Mouse (Mus musculus) liver, adult 2 months (tissue): ENCODE data around the gene Zfp827. TPM values are rescaled to one million over a fixed set of nuclear protein-coding genes. Genes with fewer than 3 reads are reported as not detected.

Source experiments
- DNase-seq: peaks from one replicate; pipeline ENCODE4 v3.0.0-alpha.2; 2011; ENCODE audit warnings: low read depth, low spot score; ENCODE audit errors: extremely low read depth
- H3K27ac ChIP-seq: fragments of 200-500 bp; replicated peaks from 2 replicates; pipeline ENCODE4 v1.5.1; 2012; ENCODE audit warnings: low read depth, mild to moderate bottlenecking, control low read depth, inconsistent platforms, low read length; ENCODE audit not compliant: insufficient read depth
- H3K27me3 ChIP-seq: fragments of 200-500 bp; 2 replicates; pipeline ENCODE4 v1.6.1; 2012; ENCODE audit warnings: mild to moderate bottlenecking, moderate library complexity, low read length, inconsistent platforms; ENCODE audit not compliant: control insufficient read depth, insufficient read depth
- H3K36me3 ChIP-seq: fragments of 200-500 bp; 2 replicates; pipeline ENCODE4 v1.6.1; 2012; ENCODE audit warnings: low read length, inconsistent platforms; ENCODE audit not compliant: control insufficient read depth, insufficient read depth
- H3K4me1 ChIP-seq: fragments of 200-500 bp; 2 replicates; pipeline ENCODE4 v1.6.1; 2011; ENCODE audit warnings: low read length; ENCODE audit not compliant: control insufficient read depth, insufficient read depth
- H3K4me3 ChIP-seq: fragments of 200-500 bp; 2 replicates; pipeline ENCODE4 v1.5.1; 2011; ENCODE audit warnings: low read depth, mild to moderate bottlenecking, control low read depth, low read length, moderate library complexity; ENCODE audit not compliant: insufficient read depth
- H3K79me2 ChIP-seq: fragments of 200-500 bp; 2 replicates; pipeline ENCODE4 v1.6.1; 2012; ENCODE audit warnings: inconsistent platforms, mild to moderate bottlenecking, low read length, moderate library complexity; ENCODE audit not compliant: control insufficient read depth, insufficient read depth
- H3K9ac ChIP-seq: fragments of 200-500 bp; 2 replicates; pipeline ENCODE4 v1.6.1; 2012; ENCODE audit warnings: low read depth, mild to moderate bottlenecking, control low read depth, inconsistent platforms, low read length
- CTCF ChIP-seq: fragments of 200-500 bp; IDR thresholded peaks from 2 replicates; pipeline ENCODE4 v1.5.1; 2011; ENCODE audit warnings: low read depth, low read length, control low read depth
- POLR2A ChIP-seq: fragments of 200-500 bp; IDR thresholded peaks from 2 replicates; pipeline ENCODE4 v1.6.1; 2011; ENCODE audit warnings: low read length, control low read depth; ENCODE audit not compliant: insufficient read depth; ENCODE audit errors: extremely low read depth
- WGBS: fragments of 180-500 bp; shearing (Covaris S2); methylation state at CpG from one replicate; pipeline ENCODE4 v1.1.7; 2018; 5-methylcytosine and 5-hydroxymethylcytosine counted together
- polyA plus RNA-seq: library from polyadenylated mRNA; depleted of rRNA; stranded (reverse); fragments of >200 nt; gene quantifications from 2 replicates; pipeline ENCODE4 v1.2.3, GENCODE M21; 2012
- total RNA-seq: library from RNA; depleted of rRNA; stranded (reverse); fragments of >200 nt; gene quantifications from 2 replicates; pipeline ENCODE4 v1.2.3, GENCODE M21; 2014

Zfp827 gene
- total and polyA plus RNA-seq, 2 experiments = 0.09 to 0.10 TPM

GRCm38 (mm10) chr8:79054222-79054621 is 26.0 kb downstream of the Zfp827 start:
- no peak overlapping the region for H3K4me3 ChIP-seq
- TF ChIP-seq CTCF = no peak
- no peak for TF ChIP-seq POLR2A

GRCm38 (mm10) chr8:79057179-79057578 is 28.9 kb downstream of the Zfp827 start:
- Histone ChIP-seq H3K79me2 (no peaks in the 10 kb centered on the region), H3K36me3 (no peaks in the 10 kb centered on the region), H3K9ac (no peak overlapping the region), H3K4me1 (no peaks in the 10 kb centered on the region), H3K27ac (no peak overlapping the region), H3K4me3 (no peak overlapping the region), H3K27me3 (peaks cover under 1% of the 10 kb centered on the region; the same call in 1 of the 2 replicates)
- TF ChIP-seq CTCF = no peak
- WGBS = 93% methylated on average over 3 of the region's 3 CpGs
- DNase-seq = no peak

More at GRCm38 (mm10) chr8:79054222-79054621, 26.0 kb downstream of the Zfp827 start:
- Histone ChIP-seq H3K4me1 (no peaks in the 10 kb centered on the region), H3K36me3 (no peaks in the 10 kb centered on the region), H3K9ac (no peak overlapping the region), H3K79me2 (no peaks in the 10 kb centered on the region), H3K27me3 (peaks cover 6% of the 10 kb centered on the region; the same call in 1 of the 2 replicates), H3K27ac (no peak overlapping the region)
- DNase-seq = no peak
- WGBS = 97% methylated on average over 6 of the region's 6 CpGs

DNA sequence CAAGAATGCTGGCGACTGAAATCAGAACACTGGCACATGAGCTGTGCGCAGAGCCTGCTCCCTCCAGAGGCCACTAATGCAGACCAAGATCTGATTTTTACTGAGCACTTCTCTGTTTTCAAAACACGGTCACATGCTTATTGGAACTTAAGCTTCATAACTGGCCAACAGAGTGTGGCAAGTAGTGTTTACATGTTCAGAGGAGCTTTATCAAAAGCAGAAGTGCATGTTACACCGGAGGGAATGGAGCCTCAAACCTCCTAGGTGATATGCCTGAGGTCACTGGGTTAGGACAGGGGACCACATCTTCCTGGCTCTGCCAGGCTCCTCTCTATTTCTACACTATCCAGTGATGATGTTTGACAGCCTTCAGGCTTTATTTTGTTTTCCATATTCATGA is 31.1 kb downstream of the Zfp827 start:
- Histone ChIP-seq H3K36me3 (no peaks in the 10 kb centered on the region), H3K4me1 (no peaks in the 10 kb centered on the region), H3K79me2 (no peaks in the 10 kb centered on the region), H3K27ac (no peak overlapping the region), H3K9ac (no peak overlapping the region), H3K27me3 (no peaks in the 10 kb centered on the region), H3K4me3 (no peak overlapping the region)
- no peak for DNase-seq
- TF ChIP-seq CTCF = no peak
- no peak for TF ChIP-seq POLR2A
- WGBS = 70% methylated on average over 4 of the region's 4 CpGs

DNA sequence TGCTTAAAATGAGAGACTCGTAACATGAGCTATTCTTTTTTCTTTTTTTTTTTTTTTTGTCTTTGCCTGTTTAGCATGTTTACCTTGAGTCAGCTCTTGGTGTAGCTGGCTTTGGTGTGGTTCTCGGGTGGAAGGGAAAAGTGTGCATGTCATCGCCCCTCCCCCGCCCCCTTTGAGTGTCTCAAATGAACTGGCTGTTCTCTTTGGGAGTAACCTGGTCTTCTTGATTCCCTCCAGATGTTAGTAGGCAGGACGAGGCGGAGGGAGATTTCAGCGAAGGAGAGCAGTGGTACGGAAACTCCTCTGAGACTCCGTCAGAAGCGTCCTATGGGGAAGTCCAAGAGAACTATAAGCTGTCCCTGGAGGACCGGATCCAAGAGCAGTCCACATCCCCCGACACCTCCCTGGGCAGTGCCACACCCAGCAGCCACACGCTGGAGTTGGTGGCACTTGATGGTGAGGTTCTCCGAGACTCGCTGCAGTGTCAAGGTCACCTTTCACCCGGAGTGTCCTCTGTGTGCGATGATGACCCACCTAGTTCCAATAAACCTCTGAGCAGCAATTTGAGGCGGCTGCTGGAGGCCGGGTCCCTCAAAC is 31.9 kb downstream of the Zfp827 start:
- no peaks in the 10 kb centered on the region for H3K36me3 ChIP-seq
- no peak for DNase-seq
- no peak overlapping the region for H3K9ac ChIP-seq
- WGBS = 92% methylated on average over 19 of the region's 19 CpGs
- no peak overlapping the region for H3K27ac ChIP-seq
- H3K79me2 ChIP-seq = no peaks in the 10 kb centered on the region
- H3K4me3 ChIP-seq = no peak overlapping the region
- no peak for TF ChIP-seq CTCF
- TF ChIP-seq POLR2A = no peak
- no peaks in the 10 kb centered on the region for H3K27me3 ChIP-seq
- no peaks in the 10 kb centered on the region for H3K4me1 ChIP-seq

DNA sequence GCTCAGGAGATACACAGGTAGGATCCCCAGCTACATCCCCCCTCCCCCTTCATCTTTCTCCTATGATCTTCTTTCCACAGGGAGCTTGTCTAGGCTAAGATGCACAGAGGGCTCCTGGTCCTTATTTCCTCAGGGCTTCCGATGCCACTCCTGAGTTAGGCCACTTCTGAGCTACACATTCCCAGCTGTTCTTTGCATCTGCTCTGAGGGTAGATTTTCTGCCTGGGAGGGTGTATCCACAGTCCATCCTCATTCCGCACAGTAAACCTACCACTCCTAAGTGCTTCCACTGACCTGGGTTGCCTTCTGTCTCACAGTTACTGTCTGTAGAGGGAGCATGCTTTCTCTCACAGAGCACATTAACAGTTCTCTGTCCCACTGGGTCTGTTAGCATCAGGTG is 37.7 kb downstream of the Zfp827 start:
- TF ChIP-seq POLR2A (no peak), CTCF (no peak)
- no peak for DNase-seq
- H3K4me3 ChIP-seq = no peak overlapping the region
- no peak overlapping the region for H3K9ac ChIP-seq
- H3K27me3 ChIP-seq = no peaks in the 10 kb centered on the region
- no peaks in the 10 kb centered on the region for H3K79me2 ChIP-seq
- no peak overlapping the region for H3K27ac ChIP-seq
- no peaks in the 10 kb centered on the region for H3K4me1 ChIP-seq
- no peaks in the 10 kb centered on the region for H3K36me3 ChIP-seq
- 100% methylated on average over 2 of the region's 2 CpGs for WGBS

DNA sequence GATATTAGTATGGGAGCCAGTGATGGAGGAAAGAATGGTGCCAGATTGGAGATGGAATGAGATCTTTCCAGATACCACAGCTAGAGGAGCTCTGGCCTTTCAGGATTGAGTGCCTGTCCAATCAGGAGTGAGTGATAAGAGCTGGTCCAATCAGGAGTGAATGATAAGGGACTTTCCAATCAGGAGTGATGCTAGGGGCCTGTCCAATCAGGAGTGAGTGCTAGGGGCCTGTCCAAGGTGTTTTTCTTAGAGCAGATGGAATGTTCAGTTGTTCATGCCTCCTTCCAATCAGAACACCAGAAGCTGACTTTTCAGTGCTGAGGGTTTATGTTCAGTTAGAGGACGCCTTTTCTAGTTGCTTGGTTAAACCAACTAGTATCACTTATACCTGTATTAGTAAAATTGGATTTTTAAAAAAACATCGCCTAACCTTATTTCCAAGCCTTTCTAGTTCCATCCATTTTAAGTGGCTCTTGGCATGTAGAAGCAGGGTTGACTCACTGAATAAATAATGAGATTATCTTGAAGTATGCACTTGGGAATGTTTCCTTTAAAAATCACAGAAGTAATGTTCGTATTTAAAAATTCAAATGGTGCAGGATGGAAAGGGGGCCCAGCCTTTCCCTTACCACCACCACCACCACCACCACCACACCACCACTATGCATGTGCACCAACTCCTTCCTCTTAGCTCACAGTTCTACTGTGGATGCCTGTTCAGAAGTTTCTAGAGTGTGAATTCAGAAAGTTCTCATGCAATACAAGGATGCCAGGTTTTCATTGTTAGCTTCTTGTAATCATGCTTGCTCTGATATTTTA is 39.8 kb downstream of the Zfp827 start:
- Histone ChIP-seq H3K27ac (no peak overlapping the region), H3K27me3 (no peaks in the 10 kb centered on the region), H3K79me2 (no peaks in the 10 kb centered on the region), H3K4me1 (no peaks in the 10 kb centered on the region), H3K9ac (no peak overlapping the region), H3K36me3 (no peaks in the 10 kb centered on the region), H3K4me3 (no peak overlapping the region)
- WGBS = 97% methylated on average over 3 of the region's 3 CpGs
- no peak for DNase-seq
- no peak for TF ChIP-seq POLR2A
- TF ChIP-seq CTCF = no peak
